Mouse (Mus musculus) spleen, postnatal 14 days (tissue): ENCODE results near the gene H3f3a.

Experiments
- DNase-seq, 2 experiments: peaks; one replicate each; pipeline ENCODE4 v3.0.0; 2021 to 2022; ENCODE audit warnings: low spot score in 2 of 2

H3f3a gene

DNA sequence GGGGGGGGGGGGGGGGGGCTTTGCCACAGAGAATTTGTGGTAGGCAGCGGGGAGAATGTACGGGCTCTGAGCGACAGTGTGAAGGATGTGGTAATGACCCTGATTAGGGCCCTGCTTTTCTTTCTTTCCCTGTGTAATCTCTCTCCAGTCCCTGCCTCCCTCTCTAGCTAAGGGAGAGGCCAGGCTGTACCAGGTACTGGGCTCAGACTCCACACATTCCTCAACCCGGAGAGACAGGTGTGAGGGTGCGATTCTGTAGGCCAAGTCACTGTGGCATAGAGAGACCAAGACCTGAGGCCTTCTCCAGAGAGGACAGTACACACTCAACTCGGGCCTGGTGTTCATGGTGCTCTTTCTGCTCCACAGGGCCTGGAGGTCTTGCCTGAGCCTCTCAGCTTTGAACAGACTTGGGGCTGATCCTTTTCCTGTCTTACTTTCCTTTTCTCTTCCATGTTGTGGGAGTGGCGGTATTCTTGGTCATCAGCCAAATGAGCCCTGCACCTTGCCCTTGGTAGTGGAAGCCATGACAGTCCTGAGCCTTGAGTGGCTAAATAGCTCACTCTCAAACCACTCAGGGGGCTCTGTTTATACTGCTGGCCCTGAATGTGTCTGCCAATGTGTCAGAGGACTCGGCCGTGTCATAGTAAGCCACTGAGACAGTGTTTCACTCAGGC, 30.7 kb downstream of the H3f3a start:
- DNase-seq, result no peak

DNA sequence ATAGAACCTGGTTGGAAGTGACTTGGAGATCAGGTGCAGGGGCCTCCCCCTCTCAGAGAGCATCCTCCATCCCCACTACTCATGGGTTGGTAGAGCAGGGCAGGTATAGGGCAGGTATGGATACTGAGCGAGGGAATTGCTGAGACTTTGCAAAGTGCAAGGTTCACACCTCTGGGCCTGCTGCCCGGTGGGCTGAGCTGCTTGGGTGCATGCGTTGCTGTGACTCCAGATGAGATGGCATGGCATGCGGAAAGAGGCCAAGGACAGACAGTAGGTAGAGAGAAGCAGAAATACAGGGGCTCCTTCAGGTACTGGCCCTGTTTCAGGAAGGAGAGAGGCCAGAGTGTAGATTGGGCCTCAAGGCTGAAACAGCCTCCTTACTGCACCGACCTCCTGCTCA, 32.5 kb downstream of the H3f3a start:
- no peak for DNase-seq

DNA sequence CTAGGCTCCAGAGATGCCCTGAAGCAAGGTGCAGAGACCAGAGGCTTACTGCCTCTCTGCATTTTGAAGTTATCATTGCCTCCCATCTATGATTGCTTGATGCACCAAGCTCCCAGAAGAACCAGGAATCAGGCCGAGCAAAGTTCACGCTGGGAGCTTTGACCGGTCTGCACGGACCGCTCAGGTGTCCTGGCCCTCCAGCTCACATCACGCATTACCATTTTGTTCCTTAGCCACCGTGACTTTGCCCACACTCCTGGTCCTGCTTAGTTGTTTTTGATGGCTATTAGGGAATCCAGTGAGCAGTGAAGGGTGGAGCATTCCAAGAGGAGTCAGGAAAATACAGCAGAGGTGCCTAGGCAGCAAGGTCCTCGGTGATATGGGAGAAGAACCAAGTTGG, 33.5 kb downstream of the H3f3a start:
- DNase-seq, result no peak

DNA sequence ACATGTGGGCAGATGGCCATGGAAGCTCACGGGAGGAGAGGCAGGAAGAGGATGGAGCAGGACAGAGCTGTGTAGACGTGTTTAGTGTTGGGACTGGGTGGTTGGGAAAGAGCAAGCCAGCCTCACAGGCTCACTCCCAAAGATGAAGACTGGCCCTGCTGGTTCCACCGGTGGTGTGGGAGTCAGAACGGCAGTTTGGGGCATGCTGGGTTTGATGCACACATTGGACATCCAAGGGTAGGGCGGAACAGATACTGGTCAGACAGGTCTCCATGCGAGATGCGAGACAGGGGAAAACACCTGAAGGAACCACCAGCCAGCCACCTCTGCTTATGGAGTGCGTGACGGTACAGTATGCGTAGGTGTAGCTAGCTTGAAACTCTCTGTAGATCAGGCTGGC, 34.8 kb downstream of the H3f3a start:
- DNase-seq, result no peak

DNA sequence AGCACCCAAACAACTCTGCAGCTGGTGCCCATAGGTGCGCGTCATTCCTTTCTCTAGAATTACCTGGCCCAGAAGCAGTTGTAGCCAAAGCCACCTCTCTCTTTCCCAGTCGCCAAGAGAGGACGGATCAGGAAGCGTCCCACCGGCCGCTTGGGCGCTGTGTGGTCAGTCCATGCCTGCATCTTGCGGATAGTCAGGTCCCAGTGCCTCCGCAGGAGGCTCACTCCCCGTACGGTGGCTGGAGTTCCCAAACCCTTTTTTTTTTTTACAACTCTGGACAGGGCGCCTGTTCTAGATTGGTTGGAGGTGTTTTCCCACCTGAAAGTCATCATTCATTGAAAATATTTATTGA, 35.4 kb downstream of the H3f3a start:
- DNase-seq, result no peak

DNA sequence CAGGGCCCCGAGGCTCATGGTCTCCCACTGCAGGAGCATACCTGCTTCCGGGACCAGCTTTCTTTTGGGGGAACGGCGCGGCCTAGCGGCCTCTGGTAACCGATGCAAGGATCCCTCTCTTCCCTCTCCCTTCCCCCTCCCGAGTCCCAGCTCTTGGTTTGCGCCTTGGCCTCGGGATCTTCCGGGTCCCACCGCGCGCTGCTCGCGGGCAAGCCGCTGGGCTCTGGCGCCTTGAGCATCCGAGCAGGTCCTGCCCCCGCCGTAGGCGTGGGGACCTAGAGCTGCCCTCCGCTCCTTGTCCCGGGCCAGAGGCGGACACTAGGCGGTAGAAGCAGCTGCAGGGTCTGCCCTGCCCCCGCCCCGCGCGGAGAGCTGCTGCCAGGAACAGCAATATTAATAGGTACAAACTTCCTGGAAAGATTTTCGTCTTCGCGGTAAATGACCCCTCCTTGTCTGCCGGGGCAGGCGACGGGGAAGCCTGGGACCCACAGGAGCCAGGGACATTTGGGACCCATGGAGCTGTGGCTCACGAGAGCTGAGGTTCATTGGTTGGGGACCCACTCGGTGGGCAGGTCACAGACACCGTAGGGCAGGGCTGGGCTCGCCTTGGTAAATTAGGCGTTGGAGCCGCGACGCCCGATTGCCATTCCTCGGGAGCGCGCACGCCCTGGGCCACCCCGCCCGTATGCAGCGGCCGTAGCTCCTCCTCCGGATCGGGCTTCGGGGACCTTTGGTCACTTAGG, 35.9 kb downstream of the H3f3a start:
- peak; percentile 63 to 73 for DNase-seq

DNA sequence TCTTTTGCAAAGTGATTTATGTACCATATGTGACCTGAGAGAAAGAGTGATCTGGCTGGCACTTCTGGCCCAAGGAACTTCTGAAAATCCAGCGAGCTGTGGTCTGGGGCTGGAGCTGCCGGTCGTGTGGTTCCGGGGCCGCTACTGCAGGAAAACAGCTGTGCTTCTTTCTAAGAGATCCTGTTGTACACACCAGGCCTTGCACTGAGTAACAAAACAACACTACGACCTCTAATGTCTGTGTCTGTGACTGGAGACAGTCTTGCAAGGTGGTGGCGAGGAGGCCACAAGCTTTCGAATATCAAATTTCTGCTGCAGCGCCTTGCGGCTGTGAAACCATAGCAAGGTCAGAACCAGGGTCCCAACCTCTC, 36.5 kb downstream of the H3f3a start:
- no peak for DNase-seq

DNA sequence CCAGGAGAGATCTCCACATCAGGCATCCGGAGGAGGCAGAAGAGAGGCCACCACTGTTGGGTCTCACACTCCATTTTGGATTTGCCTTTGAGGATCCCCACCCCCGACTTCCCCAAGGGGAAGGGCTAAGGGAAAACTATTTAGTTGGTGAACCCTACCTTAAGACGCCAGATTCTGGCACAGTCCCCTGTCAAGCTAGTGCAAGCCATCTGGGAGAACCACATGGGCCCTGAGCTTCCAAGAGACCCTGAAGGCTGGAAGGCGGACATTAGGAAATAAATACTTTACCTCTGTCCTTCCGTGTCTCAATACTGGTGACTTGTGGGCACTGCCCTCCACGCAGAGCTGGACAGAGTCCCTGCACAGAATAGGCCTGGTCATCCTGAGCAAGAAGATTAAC, 37.2 kb downstream of the H3f3a start:
- no peak for DNase-seq

DNA sequence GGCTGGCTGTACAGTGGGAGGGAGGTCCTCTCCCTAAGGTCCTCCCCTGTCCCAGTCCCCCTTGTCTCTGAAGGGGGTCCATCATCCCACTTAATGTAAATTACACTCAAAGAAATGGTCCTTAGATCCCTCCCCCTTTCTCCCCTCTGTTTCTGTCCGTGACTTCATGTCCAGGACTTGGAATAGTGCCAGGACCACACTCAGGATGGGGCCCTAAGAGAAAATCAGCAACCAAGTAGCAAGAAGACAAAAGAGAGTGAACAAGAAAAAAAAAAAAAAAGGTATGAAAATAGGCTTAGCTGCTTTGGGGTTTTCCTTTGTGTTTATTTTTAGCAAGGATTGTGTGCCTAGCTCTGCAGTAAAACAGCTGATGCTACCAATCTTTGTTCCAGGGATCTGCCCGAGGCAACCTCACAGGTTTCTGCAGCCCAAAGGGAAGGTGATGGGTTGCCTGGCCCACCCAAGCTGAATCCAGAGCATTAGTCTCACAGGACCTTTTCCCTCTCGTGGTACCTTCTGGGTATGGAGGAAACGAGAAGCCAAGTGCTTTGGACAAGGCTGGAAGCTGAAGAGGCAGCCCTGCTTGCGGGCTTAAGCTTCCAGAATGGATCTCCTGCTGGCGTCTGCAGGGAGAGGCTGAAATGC, 37.8 kb downstream of the H3f3a start:
- DNase-seq, result no peak

DNA sequence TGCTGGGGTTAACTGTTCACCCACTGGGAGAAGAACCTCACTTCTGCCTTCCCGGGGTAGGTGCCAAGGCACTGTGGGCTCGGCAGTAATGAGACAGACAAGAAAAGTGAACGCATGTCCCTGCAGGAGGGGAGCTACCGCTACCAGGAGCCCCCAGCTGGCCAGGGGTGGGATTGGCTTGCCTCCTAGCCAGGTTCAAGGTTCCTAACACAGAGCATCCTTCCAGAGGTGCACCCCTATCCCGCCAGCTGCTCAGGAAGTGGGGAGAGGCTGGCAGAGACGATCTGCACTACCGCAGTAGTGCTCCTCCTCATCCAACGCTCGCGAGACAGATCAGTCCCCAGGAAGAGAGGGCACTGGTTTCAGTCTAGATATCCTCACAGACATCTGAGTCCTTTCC, 38.4 kb downstream of the H3f3a start:
- DNase-seq, result no peak

DNA sequence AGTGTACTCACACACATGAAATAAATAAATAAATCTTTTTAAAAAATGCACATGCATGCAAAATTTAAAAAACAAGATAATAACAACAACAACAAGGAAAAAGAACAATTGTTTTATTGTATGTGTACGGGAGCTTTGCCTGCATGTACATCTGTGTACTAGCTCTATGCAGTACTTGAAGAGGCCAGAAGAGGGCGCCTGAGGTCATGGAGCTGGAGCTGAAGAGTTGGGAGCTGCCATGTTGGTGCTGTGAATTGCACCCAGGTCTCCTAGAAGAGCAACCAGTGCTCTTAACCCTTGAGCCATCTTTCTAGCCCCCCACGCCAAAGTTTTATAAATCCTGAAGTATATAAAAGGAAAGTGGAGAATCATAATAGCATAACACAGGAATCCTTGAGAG, 39.1 kb downstream of the H3f3a start:
- peak in 1 of 2 experiments; percentile 45 for DNase-seq

- no peak for DNase-seq
These were observed 41.5 kb downstream of the H3f3a start for GRCm38 (mm10) chr1:180772291-180772690.

GRCm38 (mm10) chr1:180771722-180772121, 42.0 kb downstream of the H3f3a start:
- DNase-seq, result no peak

DNA sequence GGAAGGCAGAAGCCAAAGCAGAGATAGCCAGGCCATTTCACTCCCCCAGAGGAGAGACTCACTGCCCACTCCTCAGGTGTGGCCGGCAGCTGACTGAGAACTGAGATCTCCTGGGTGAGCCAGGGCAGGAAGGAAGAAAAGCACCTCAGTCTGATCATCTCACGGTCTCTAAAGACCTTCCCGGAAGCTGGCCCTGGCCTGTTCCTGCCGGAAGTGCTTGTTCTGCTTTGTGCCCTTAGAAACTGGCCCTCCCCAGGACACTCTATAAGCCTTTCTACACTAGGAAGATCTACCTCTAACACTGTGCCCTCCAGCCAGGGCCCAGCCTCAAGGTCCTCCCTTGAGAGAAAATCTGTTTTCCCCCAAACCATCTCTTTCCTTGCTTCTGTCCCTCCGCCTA, 42.4 kb downstream of the H3f3a start:
- no peak for DNase-seq

DNA sequence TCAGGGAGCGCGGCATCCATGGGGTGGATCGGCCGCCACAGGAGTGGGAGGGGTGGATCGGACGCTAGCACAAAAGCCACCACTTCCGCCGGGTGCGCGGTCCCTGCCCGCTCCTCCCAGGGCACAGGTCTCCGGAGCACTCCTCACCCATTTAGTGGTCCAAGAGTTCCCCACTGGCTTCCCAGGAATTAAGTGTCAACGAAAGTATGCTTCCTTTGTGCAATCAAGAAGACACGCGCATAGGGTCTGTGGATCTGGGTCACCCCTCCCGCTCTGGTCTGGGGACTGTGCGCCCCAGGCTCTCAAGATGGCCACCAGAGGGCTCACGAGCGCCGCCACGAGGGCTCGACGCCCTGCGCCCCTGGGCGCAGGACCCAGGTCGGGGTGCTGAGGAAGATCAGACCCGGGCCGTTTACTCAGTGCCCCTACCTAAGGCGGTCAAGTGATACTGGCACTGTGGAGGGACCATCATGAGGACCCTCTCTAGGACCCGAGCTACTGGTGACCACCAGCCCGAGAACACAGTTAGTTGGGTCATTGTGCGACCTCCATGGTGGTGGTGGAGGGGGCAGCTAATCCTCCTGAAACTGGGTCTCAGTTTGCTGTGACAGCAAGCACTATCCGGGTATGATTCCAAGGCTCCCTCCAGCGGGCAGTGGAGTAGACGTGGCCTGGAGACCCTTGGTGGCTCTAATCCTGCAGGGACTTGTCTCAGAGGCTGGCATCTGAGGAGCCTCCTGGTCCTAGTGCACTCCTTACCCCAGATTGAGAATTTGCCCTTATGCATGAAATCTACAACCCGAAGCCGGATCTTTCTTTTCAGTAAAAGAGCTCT, 45.2 kb downstream of the H3f3a start:
- peak; percentile 59 to 74 for DNase-seq

- DNase-seq, result no peak
These were observed 46.0 kb downstream of the H3f3a start for GRCm38 (mm10) chr1:180767541-180768333.

DNA sequence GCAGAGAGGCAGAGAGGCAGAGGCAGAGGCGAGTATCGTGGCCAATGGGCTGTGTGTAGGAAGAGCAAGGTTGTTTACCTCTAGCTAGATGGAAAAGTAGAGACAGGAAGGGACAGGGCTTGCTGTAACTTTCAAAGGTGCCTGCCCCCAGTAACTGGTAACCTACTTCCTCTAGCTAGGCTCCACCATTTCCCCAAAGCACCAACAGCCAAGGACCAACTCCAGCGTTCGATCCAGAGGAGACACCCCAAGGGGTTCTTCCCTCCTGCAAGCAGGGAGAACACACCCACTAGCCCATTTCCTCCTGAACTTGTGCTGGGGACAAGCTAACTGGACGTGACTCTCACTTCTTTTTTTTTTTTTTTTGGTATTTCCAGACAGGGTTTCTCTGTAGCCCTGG, 47.2 kb downstream of the H3f3a start:
- DNase-seq, result no peak

DNA sequence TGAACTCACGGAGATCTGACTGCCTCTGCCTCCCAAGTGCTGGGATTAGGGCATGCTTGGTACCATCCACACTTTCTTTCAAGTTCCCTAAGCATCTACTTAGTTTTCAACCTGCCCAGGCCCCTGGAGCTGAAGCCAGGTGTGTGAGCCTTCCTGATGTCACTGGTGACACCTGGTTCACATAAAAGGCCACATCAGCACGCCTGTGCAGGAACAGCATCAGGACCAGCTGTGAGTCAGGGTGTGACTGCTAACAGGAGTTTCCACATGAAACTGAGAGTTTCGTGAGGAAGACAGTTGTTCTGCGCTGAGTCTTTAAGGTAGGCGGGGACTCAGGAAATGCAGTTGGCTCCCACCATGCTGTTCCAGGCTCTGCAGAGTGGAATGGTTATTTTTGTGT, 48.4 kb downstream of the H3f3a start:
- DNase-seq, result no peak

DNA sequence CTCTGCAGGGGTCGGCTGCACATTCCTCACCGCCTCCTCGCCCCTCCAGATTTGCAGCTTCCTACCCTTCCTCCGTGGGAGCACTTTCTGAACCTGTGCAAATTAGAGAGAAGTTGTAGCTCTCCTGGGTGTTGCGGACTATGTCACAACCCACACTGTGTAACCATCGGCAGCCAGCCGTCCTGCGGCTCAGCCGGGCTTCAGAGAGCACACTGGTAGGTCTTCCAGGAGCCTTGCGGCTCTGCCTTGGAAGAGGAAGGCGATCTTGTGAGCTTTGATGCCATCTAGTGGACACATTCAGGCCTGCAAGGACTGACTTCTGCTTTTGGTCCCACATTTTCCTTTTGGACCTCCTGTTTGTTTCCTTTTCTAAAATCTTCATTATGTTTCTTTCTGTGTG, 49.9 kb downstream of the H3f3a start:
- peak; percentile 50 to 67 for DNase-seq

DNA sequence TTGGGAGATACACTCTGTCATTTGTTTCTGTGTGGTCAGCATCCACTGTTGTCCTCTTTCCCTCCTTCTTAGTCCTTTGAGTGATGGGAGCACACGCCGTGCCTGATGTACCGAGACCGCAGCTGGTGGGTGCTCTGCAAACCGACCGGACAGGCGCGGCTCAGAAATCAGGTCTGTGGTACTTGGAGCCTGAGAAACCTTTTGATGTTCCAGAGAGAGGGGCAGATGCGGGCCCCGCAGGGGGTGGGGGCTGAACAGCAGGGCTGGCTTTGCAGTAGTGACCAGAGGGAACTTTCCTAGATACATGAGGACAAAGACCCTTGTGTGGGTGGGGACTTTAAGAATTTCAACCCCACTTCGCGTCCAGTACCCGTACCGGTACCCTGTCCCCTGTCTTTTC, 50.4 kb downstream of the H3f3a start:
- no peak for DNase-seq

DNA sequence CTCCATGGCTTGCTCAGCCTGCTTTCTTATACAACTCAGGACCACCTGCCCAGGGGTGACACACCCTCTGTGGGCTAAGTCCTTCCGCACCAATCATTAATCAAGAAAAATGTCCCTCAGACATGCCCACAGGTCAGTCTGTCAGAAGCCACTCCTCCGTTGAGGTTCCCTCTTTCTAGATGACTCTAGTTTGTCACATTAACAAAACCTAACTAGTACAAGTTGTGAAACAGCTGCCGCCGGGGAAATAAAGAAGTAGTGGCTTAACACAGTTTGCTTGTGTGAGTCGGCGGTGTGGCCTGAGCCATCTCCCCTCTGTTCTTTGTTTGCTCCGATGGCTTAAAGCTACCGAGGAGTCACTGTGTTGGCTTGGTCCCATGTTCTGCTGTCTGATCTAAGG, 51.1 kb downstream of the H3f3a start:
- no peak for DNase-seq

DNA sequence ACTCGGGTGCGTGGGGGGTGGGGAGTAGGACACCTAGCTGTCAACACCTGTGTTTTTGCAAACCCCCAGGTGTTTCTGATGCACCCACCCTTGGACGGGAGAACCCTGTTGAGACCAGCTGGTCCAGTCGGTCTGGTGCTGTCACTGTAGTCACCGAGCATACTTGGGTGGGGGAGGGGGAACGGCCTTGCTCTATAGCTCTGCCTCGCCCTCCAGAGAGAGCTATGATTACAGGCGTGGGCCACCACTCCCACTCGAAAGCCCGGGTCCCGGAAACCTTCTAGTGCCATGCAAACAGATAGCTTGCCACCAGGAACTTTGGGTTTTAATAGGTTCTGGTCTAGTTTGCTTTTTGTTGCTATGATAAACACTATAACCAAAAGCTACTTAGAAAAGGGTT, 51.6 kb downstream of the H3f3a start:
- DNase-seq, result no peak
